ENCODE assay signal across 23 mouse cellular contexts in genomic region chr6:48448527-48448926, GRCm38 (mm10). TPM values are rescaled to one million over a fixed set of nuclear protein-coding genes. Genes with fewer than 3 reads are reported as not detected.
A peak's percentile ranks its signal among the peaks of the same experiment; 100 is the strongest.
DNase-seq lines count a peak whose midpoint lies in the region; ATAC-seq and TF ChIP-seq lines count a peak whose summit lies in the region.
"Had no signal": no experiment of that assay in that cellular context is flagged by ENCODE, and none has a peak within 500 bp of the region (broad histone marks: within the 10 kb centered on the region; RNA-seq: fewer than 3 reads in every experiment).

No protein-coding gene starts in this region.

- no peak for TF ChIP-seq EP300 in heart, adult 2 months (IDR thresholded peaks at IDR 0.05; ENCODE audit: insufficient read depth, low read depth, low read length)
- TF ChIP-seq EP300 in lung, postnatal 0 days (IDR thresholded peaks at IDR 0.05): peak; percentile 44; the same call in 1 of the 2 replicates

- peaks cover 13% of the 10 kb centered on the region; the same call in 1 of the 2 replicates for H3K27me3 ChIP-seq in heart, embryonic 10.5 days (ENCODE audit: insufficient read depth, poor library complexity, severe bottlenecking)
- H3K27me3 ChIP-seq in heart, adult 2 months (ENCODE audit: control insufficient read depth, insufficient read depth, low read length): no peaks in the 10 kb centered on the region
- no peaks in the 10 kb centered on the region for H3K27me3 ChIP-seq in kidney, embryonic 14.5 days (ENCODE audit: control insufficient read depth, insufficient read depth, low read length)
- no peaks in the 10 kb centered on the region for H3K27me3 ChIP-seq in lung, postnatal 0 days (replicated peaks; ENCODE audit: insufficient read depth, low read length)
- H3K27me3 ChIP-seq: hindbrain, embryonic 13.5 days; neural tube, embryonic 15.5 days had no signal

- no peak for DNase-seq in heart, embryonic 10.5 days (ENCODE audit: low spot score)
- DNase-seq in heart, adult 2 months: no peak
- peak; percentile 57 for DNase-seq in kidney, postnatal 10 days
- peak; percentile 62 for DNase-seq in lung, postnatal 0 days (ENCODE audit: low spot score)
- no peak for DNase-seq in lung, adult 2 months
- DNase-seq in heart, postnatal 10 days: peak; percentile 30 to 47
- no peak for DNase-seq in gastrocnemius, postnatal 4 days (ENCODE audit: low spot score in 2 of 2)
- DNase-seq: B cell, adult 2 months; cerebellum, adult 18-20 months; cerebellum, postnatal 25 days; gastrocnemius, adult 2 months; layer of hippocampus, postnatal 36 days; left cerebral cortex, postnatal 4 days; right cerebral cortex, postnatal 14 days; spleen, adult 18-20 months; thymus, postnatal 25 days had no signal

- ATAC-seq in kidney, embryonic 14.5 days (ENCODE audit: low FRiP score, low TSS enrichment): no peak
- ATAC-seq in lung, postnatal 0 days: no peak
- ATAC-seq: inflammation-experienced regulatory T-cells, adult 6 months; midbrain, embryonic 16.5 days had no signal

- no peak for TF ChIP-seq POLR2A in heart, adult 2 months (IDR thresholded peaks at IDR 0.05; ENCODE audit: insufficient read depth, low read depth, low read length)
- TF ChIP-seq POLR2A in lung, adult 2 months (IDR thresholded peaks at IDR 0.05; ENCODE audit: borderline replicate concordance, extremely low read depth, low read depth, low read length): no peak

- H3K4me1 ChIP-seq in heart, embryonic 10.5 days: peaks cover 23% of the 10 kb centered on the region
- peaks cover 7% of the 10 kb centered on the region for H3K4me1 ChIP-seq in heart, adult 2 months (ENCODE audit: control insufficient read depth, insufficient read depth, low read length)
- peaks cover 14% of the 10 kb centered on the region for H3K4me1 ChIP-seq in kidney, embryonic 14.5 days (ENCODE audit: control insufficient read depth, insufficient read depth, low read length)
- peaks cover 2% of the 10 kb centered on the region; the same call in 1 of the 2 replicates for H3K4me1 ChIP-seq in lung, postnatal 0 days (ENCODE audit: insufficient read depth, low read depth, low read length)
- H3K4me1 ChIP-seq in lung, adult 2 months (ENCODE audit: control insufficient read depth, insufficient read depth, low read length): no peaks in the 10 kb centered on the region

- no peak overlapping the region for H3K9ac ChIP-seq in heart, adult 2 months (ENCODE audit: low read depth, low read length)
- H3K9ac ChIP-seq in kidney, embryonic 14.5 days (ENCODE audit: low read depth, low read length): no peak overlapping the region
- no peak overlapping the region for H3K9ac ChIP-seq in lung, postnatal 0 days (replicated peaks; ENCODE audit: low read depth)
- H3K9ac ChIP-seq: hindbrain, embryonic 13.5 days; neural tube, embryonic 15.5 days had no signal

- H3K9me3 ChIP-seq in heart, embryonic 10.5 days: no peaks in the 10 kb centered on the region
- H3K9me3 ChIP-seq in kidney, embryonic 14.5 days (ENCODE audit: control insufficient read depth, low read length): no peaks in the 10 kb centered on the region
- H3K9me3 ChIP-seq in lung, postnatal 0 days (ENCODE audit: low read length): no peaks in the 10 kb centered on the region
- H3K9me3 ChIP-seq: hindbrain, embryonic 13.5 days; neural tube, embryonic 15.5 days had no signal

- H3K79me2 ChIP-seq in heart, adult 2 months (replicated peaks; ENCODE audit: control insufficient read depth, insufficient read depth, low read length): no peaks in the 10 kb centered on the region

- no peak for TF ChIP-seq CTCF in heart, adult 2 months (IDR thresholded peaks at IDR 0.05)
- TF ChIP-seq CTCF in lung, postnatal 0 days (IDR thresholded peaks at IDR 0.05): no peak
- TF ChIP-seq CTCF in lung, adult 2 months (IDR thresholded peaks at IDR 0.05; ENCODE audit: insufficient read depth, low read length): no peak

- intact Hi-C loops in heart, adult 2 months (cut with DNase I): loop anchor here (5.0 kb wide), 1 partner anchor 104 kb away; the partner anchor contains the start of gene Lrrc61
- intact Hi-C loops in heart, postnatal 10 days (cut with DNase I): no loop called here

- no peak overlapping the region for H3K4me3 ChIP-seq in heart, embryonic 10.5 days
- no peak overlapping the region for H3K4me3 ChIP-seq in heart, adult 2 months
- H3K4me3 ChIP-seq in kidney, embryonic 14.5 days (ENCODE audit: low read length): no peak overlapping the region
- H3K4me3 ChIP-seq in lung, postnatal 0 days (ENCODE audit: low read depth, low read length): no peak overlapping the region
- no peak overlapping the region for H3K4me3 ChIP-seq in lung, adult 2 months (replicated peaks; ENCODE audit: extremely low read depth, low read depth, low read length)
- H3K4me3 ChIP-seq: gastrocnemius, adult 2 months; hindbrain, embryonic 13.5 days; neural tube, embryonic 15.5 days had no signal

- H3K4me2 ChIP-seq in kidney, embryonic 14.5 days (replicated peaks; ENCODE audit: low read depth, low read length): no peak overlapping the region
- H3K4me2 ChIP-seq in lung, postnatal 0 days (replicated peaks; ENCODE audit: low read depth, low read length): no peak overlapping the region
- H3K4me2 ChIP-seq: hindbrain, embryonic 13.5 days; liver, embryonic 11.5 days; neural tube, embryonic 15.5 days had no signal

- 51% methylated on average over 7 of the region's 7 CpGs for WGBS in heart, embryonic 10.5 days
- WGBS in heart, adult 2 months: 47% methylated on average over 7 of the region's 7 CpGs
- 63% methylated on average over 7 of the region's 7 CpGs for WGBS in kidney, embryonic 14.5 days
- 47% methylated on average over 7 of the region's 7 CpGs for WGBS in lung, postnatal 0 days
- 33% methylated on average over 7 of the region's 7 CpGs for WGBS in lung, adult 2 months

- H3K27ac ChIP-seq in heart, embryonic 10.5 days: peak overlapping the region; percentile 65
- no peak overlapping the region for H3K27ac ChIP-seq in heart, adult 2 months
- no peak overlapping the region for H3K27ac ChIP-seq in kidney, embryonic 14.5 days (ENCODE audit: low read depth, low read length)
- H3K27ac ChIP-seq in lung, postnatal 0 days (ENCODE audit: low read length): no peak overlapping the region
- H3K27ac ChIP-seq: gastrocnemius, adult 2 months; hindbrain, embryonic 13.5 days; neural tube, embryonic 15.5 days had no signal

- H3K36me3 ChIP-seq in heart, embryonic 10.5 days: no peaks in the 10 kb centered on the region
- no peaks in the 10 kb centered on the region for H3K36me3 ChIP-seq in heart, adult 2 months (ENCODE audit: control insufficient read depth, insufficient read depth, low read length)
- no peaks in the 10 kb centered on the region for H3K36me3 ChIP-seq in kidney, embryonic 14.5 days (ENCODE audit: control insufficient read depth, insufficient read depth, low read length)
- H3K36me3 ChIP-seq in lung, postnatal 0 days (ENCODE audit: insufficient read depth, low read length): no peaks in the 10 kb centered on the region
- H3K36me3 ChIP-seq: hindbrain, embryonic 13.5 days; neural tube, embryonic 15.5 days had no signal

RNA-seq across cellular contexts. Expression of gene Sspo, which starts 0.5 kb away (rescaled TPM):
- polyA plus RNA-seq in heart, embryonic 10.5 days (2016; fragmentation: Nextera tagmentation; extraction: Ambion mirVana): 0.15 and 0.64 TPM in 2 replicates
- total RNA-seq in heart, adult 2 months (2021): under 1 TPM; 0.18 to 0.47 TPM
- polyA plus RNA-seq in heart, adult 2 months (2012; rRNA removed): 0.85 and 1.7 TPM in 2 replicates
- 0.17 and 0.53 TPM in 2 replicates for polyA plus RNA-seq in kidney, embryonic 14.5 days (2014; fragmentation: Nextera tagmentation; extraction: Ambion mirVana)
- 0.31 and 0.64 TPM in 2 replicates for polyA plus RNA-seq in lung, postnatal 0 days (2015; fragmentation: Nextera tagmentation; extraction: Ambion mirVana)
- polyA plus RNA-seq in lung, adult 2 months (2012; rRNA removed): 3.2 and 3.4 TPM in 2 replicates
- total RNA-seq in heart, postnatal 10 days (2021): 1 to 10 TPM in 1 of 2 experiments, under 1 TPM in 1; 0.62 to 1.2 TPM
- under 1 TPM; 0.34 to 0.44 TPM for total RNA-seq in gastrocnemius, postnatal 4 days (2021)
- total RNA-seq: granulocyte monocyte progenitor cell, adult 5-6 weeks had no signal

RNA-seq across cellular contexts. Expression of gene Zfp467, which starts 2.9 kb away (rescaled TPM):
- 13.4 and 13.9 TPM in 2 replicates for polyA plus RNA-seq in heart, embryonic 10.5 days (2016; fragmentation: Nextera tagmentation; extraction: Ambion mirVana)
- total RNA-seq in heart, adult 2 months (2021): 10 to 100 TPM in 1 of 2 experiments, 1 to 10 TPM in 1; 9.7 to 11.8 TPM
- polyA plus RNA-seq in heart, adult 2 months (2012; rRNA removed): 11.0 and 13.0 TPM in 2 replicates
- 27.8 and 31.4 TPM in 2 replicates for polyA plus RNA-seq in kidney, embryonic 14.5 days (2014; fragmentation: Nextera tagmentation; extraction: Ambion mirVana)
- polyA plus RNA-seq in lung, postnatal 0 days (2015; fragmentation: Nextera tagmentation; extraction: Ambion mirVana): 31.5 and 34.6 TPM in 2 replicates
- polyA plus RNA-seq in lung, adult 2 months (2012; rRNA removed): 42.1 and 51.4 TPM in 2 replicates
- total RNA-seq in heart, postnatal 10 days (2021): 10 to 100 TPM; 17.8 to 25.2 TPM
- total RNA-seq in gastrocnemius, postnatal 4 days (2021): 10 to 100 TPM; 14.3 to 19.7 TPM

RNA-seq across cellular contexts. Expression of gene Krba1, which starts 53.1 kb away (rescaled TPM):
- 17.5 and 25.6 TPM in 2 replicates for polyA plus RNA-seq in heart, embryonic 10.5 days (2016; fragmentation: Nextera tagmentation; extraction: Ambion mirVana)
- 10 to 100 TPM; 16.1 to 21.0 TPM for total RNA-seq in heart, adult 2 months (2021)
- 20.6 and 23.8 TPM in 2 replicates for polyA plus RNA-seq in heart, adult 2 months (2012; rRNA removed)
- 16.0 and 23.4 TPM in 2 replicates for polyA plus RNA-seq in kidney, embryonic 14.5 days (2014; fragmentation: Nextera tagmentation; extraction: Ambion mirVana)
- 7.6 and 8.4 TPM in 2 replicates for polyA plus RNA-seq in lung, postnatal 0 days (2015; fragmentation: Nextera tagmentation; extraction: Ambion mirVana)
- 15.5 and 20.8 TPM in 2 replicates for polyA plus RNA-seq in lung, adult 2 months (2012; rRNA removed)
- 10 to 100 TPM; 27.3 to 30.8 TPM for total RNA-seq in heart, postnatal 10 days (2021)
- total RNA-seq in gastrocnemius, postnatal 4 days (2021): 10 to 100 TPM; 16.6 to 19.7 TPM

Comparison
In these comparisons a context has a peak if more than half of its experiments do, and no peak if none do; other contexts are left out.
1. DNase-seq: peak in kidney, postnatal 10 days (single experiment), lung, postnatal 0 days (single experiment) and heart, postnatal 10 days (2 of 2); none in heart, embryonic 10.5 days (single experiment), heart, adult 2 months (0 of 2), lung, adult 2 months (single experiment) and gastrocnemius, postnatal 4 days (0 of 2).